Mouse (Mus musculus): ENCODE measurements at regions not wholly inside any gene's neighbourhood (a gene's known extent, or its start where the extent isn't known, plus 50 kb on each side); places are given as distances from the start of the nearest gene placed in this dataset.

- Histone ChIP-seq H3K4me1 (ENCODE audit: control insufficient read depth, insufficient read depth, low read length) (no peaks in the 10 kb centered on the region), H3K27ac (replicated peaks; ENCODE audit: low read depth, low read length) (no peak overlapping the region), H3K4me3 (ENCODE audit: low read depth, low read length) (no peak overlapping the region), H3K4me2 (ENCODE audit: low read depth, low read length) (no peak overlapping the region), H3K36me3 (replicated peaks; ENCODE audit: control insufficient read depth, insufficient read depth, low read depth, low read length) (no peaks in the 10 kb centered on the region), H3K9me3 (replicated peaks; ENCODE audit: control insufficient read depth, low read length) (no peaks in the 10 kb centered on the region), H3K9ac (replicated peaks; ENCODE audit: low read length) (no peak overlapping the region), H3K27me3 (ENCODE audit: control insufficient read depth, insufficient read depth, low read length) (no peaks in the 10 kb centered on the region)
- WGBS, result 93% methylated on average over 4 of the region's 4 CpGs
- no peak for DNase-seq (ENCODE audit: low spot score)
- ATAC-seq (replicated peaks; ENCODE audit: insufficient number of reproducible peaks, low FRiP score, low TSS enrichment, low read depth), result no peak
These were observed 161.4 kb upstream of the Ank start for GRCm38 (mm10) chr15:27305035-27305434.

GRCm38 (mm10) chr15:27308639-27309038 lies 157.8 kb upstream of the Ank start:
- Histone ChIP-seq H3K4me2 (ENCODE audit: low read depth, low read length) (no peak overlapping the region), H3K27me3 (ENCODE audit: control insufficient read depth, insufficient read depth, low read length) (no peaks in the 10 kb centered on the region), H3K9me3 (replicated peaks; ENCODE audit: control insufficient read depth, low read length) (no peaks in the 10 kb centered on the region), H3K36me3 (replicated peaks; ENCODE audit: control insufficient read depth, insufficient read depth, low read depth, low read length) (no peaks in the 10 kb centered on the region), H3K4me1 (ENCODE audit: control insufficient read depth, insufficient read depth, low read length) (no peaks in the 10 kb centered on the region), H3K9ac (replicated peaks; ENCODE audit: low read length) (no peak overlapping the region), H3K27ac (replicated peaks; ENCODE audit: low read depth, low read length) (no peak overlapping the region), H3K4me3 (ENCODE audit: low read depth, low read length) (no peak overlapping the region)
- no peak for ATAC-seq (replicated peaks; ENCODE audit: insufficient number of reproducible peaks, low FRiP score, low TSS enrichment, low read depth)
- 57% methylated on average over 4 of the region's 4 CpGs for WGBS
- DNase-seq (ENCODE audit: low spot score), result peak; percentile 11

- no peak for ATAC-seq (replicated peaks; ENCODE audit: insufficient number of reproducible peaks, low FRiP score, low TSS enrichment, low read depth)
- 51% methylated on average over 4 of the region's 4 CpGs for WGBS
These were observed 150.3 kb upstream of the Ank start for GRCm38 (mm10) chr15:27315964-27316745.

DNA sequence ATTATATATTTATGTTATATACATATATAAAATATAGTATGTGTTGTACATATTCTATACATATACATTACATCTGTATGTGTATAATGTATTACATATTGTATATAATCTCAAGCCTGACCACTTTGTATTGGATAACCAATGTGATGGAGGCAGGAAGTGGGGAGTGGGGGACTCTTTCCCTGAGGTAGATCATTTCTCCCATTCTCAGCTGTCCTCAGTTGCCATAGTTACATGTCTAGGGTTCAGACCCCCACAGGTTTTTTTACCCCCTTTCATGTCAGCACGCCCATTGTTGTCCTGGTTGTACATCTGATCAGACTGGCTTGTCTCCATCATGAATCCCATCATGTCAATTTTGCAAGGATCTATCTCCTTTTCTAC lies 149.7 kb upstream of the Ank start:
- H3K36me3 ChIP-seq (replicated peaks; ENCODE audit: control insufficient read depth, insufficient read depth, low read depth, low read length), result no peaks in the 10 kb centered on the region
- no peak for ATAC-seq (replicated peaks; ENCODE audit: insufficient number of reproducible peaks, low FRiP score, low TSS enrichment, low read depth)
- no peak overlapping the region for H3K4me2 ChIP-seq (ENCODE audit: low read depth, low read length)
- H3K9me3 ChIP-seq (replicated peaks; ENCODE audit: control insufficient read depth, low read length), result no peaks in the 10 kb centered on the region
- no peak overlapping the region for H3K9ac ChIP-seq (replicated peaks; ENCODE audit: low read length)
- no peak overlapping the region for H3K4me3 ChIP-seq (ENCODE audit: low read depth, low read length)
- H3K27ac ChIP-seq (replicated peaks; ENCODE audit: low read depth, low read length), result no peak overlapping the region
- WGBS, result 81% methylated on average over 1 of the region's 1 CpGs
- no peak for DNase-seq (ENCODE audit: low spot score)
- H3K27me3 ChIP-seq (ENCODE audit: control insufficient read depth, insufficient read depth, low read length), result no peaks in the 10 kb centered on the region
- no peaks in the 10 kb centered on the region for H3K4me1 ChIP-seq (ENCODE audit: control insufficient read depth, insufficient read depth, low read length)

More at GRCm38 (mm10) chr15:27315964-27316745, 150.3 kb upstream of the Ank start:
- Histone ChIP-seq H3K4me3 (ENCODE audit: low read depth, low read length) (no peak overlapping the region), H3K36me3 (replicated peaks; ENCODE audit: control insufficient read depth, insufficient read depth, low read depth, low read length) (no peaks in the 10 kb centered on the region), H3K4me2 (ENCODE audit: low read depth, low read length) (no peak overlapping the region), H3K27me3 (ENCODE audit: control insufficient read depth, insufficient read depth, low read length) (no peaks in the 10 kb centered on the region), H3K9me3 (replicated peaks; ENCODE audit: control insufficient read depth, low read length) (no peaks in the 10 kb centered on the region), H3K27ac (replicated peaks; ENCODE audit: low read depth, low read length) (no peak overlapping the region), H3K9ac (replicated peaks; ENCODE audit: low read length) (no peak overlapping the region), H3K4me1 (ENCODE audit: control insufficient read depth, insufficient read depth, low read length) (no peaks in the 10 kb centered on the region)
- DNase-seq (ENCODE audit: low spot score), result peak; percentile 76

DNA sequence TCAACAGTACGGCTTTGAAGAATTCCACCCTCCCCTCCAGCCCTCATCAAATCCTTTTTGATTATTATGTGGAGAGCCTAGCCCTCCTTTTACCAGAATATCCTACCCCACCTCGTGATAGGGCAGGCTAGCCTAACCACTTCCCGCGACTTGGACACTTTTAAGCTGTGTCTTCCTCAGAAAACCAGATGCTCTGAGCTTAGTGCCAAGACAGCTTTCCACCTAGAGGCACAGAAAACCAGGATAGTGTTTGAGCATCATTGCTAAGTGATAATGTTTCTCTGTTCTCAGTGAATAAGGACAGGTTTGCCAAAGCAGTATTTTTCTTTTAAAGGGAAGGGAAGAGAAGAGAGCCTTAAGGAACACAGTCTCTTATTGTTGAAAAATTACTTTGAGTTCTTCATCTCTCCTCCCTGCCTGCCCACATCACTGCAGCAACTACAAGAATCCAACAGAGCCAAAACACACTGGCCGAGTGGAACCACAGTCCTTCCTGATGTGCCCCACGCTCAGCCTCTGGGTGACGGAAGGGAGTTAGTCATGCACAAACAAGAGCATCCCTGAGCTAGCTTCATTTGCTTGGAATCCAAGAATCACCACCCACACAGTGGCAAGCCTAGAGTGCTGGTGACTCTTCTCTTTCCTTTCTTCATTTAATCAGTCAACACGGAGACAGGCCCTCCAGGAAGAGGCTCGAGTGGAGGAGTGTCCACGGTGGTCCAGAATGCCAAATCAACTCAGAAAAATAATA lies 144.4 kb upstream of the Ank start:
- H3K4me1 ChIP-seq (ENCODE audit: control insufficient read depth, insufficient read depth, low read length), result no peaks in the 10 kb centered on the region
- no peak for ATAC-seq (replicated peaks; ENCODE audit: insufficient number of reproducible peaks, low FRiP score, low TSS enrichment, low read depth)
- H3K9ac ChIP-seq (replicated peaks; ENCODE audit: low read length), result no peak overlapping the region
- no peak for DNase-seq (ENCODE audit: low spot score)
- no peaks in the 10 kb centered on the region for H3K9me3 ChIP-seq (replicated peaks; ENCODE audit: control insufficient read depth, low read length)
- H3K27ac ChIP-seq (replicated peaks; ENCODE audit: low read depth, low read length), result no peak overlapping the region
- no peak overlapping the region for H3K4me3 ChIP-seq (ENCODE audit: low read depth, low read length)
- WGBS, result 82% methylated on average over 10 of the region's 10 CpGs
- no peak overlapping the region for H3K4me2 ChIP-seq (ENCODE audit: low read depth, low read length)
- no peaks in the 10 kb centered on the region for H3K27me3 ChIP-seq (ENCODE audit: control insufficient read depth, insufficient read depth, low read length)
- H3K36me3 ChIP-seq (replicated peaks; ENCODE audit: control insufficient read depth, insufficient read depth, low read depth, low read length), result no peaks in the 10 kb centered on the region

DNA sequence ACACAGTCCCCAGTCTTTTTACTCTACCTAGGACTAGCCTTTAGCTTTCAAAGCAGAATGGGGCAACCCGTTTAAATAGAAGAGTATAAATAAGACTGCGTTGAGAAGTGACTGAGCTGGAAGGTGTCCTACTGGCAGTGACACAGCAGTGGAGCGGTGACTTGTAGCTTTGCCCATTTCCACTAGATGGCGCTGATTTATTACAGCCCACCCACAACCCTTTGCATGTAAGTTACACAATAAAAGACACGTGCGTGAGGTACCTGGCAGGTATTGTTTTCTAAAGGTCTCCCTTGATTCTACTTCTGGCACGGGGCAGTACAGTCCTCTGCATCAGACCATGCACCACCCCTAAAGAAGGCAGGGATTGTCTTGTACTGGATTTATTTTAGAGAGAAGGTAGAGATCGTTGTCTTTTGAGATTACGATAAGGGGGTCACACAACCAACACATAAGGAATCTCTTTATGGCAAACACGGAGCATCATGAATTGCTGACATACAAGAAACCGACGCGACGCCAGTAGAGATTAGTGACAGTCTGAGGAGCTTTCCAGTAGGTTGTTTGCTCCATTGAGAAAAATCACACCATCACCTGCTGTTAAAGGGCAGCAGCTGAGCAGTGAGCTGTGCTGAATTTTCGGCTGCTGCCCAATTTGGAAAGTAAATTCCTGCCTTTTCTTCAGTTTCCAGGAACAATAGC lies 140.5 kb upstream of the Ank start:
- Histone ChIP-seq H3K36me3 (replicated peaks; ENCODE audit: control insufficient read depth, insufficient read depth, low read depth, low read length) (no peaks in the 10 kb centered on the region), H3K9me3 (replicated peaks; ENCODE audit: control insufficient read depth, low read length) (no peaks in the 10 kb centered on the region), H3K4me1 (ENCODE audit: control insufficient read depth, insufficient read depth, low read length) (no peaks in the 10 kb centered on the region), H3K9ac (replicated peaks; ENCODE audit: low read length) (no peak overlapping the region), H3K27me3 (ENCODE audit: control insufficient read depth, insufficient read depth, low read length) (no peaks in the 10 kb centered on the region), H3K27ac (replicated peaks; ENCODE audit: low read depth, low read length) (no peak overlapping the region), H3K4me3 (ENCODE audit: low read depth, low read length) (no peak overlapping the region), H3K4me2 (ENCODE audit: low read depth, low read length) (no peak overlapping the region)
- peak; percentile 80 for DNase-seq (ENCODE audit: low spot score)
- peak; percentile 82 for ATAC-seq (replicated peaks; ENCODE audit: insufficient number of reproducible peaks, low FRiP score, low TSS enrichment, low read depth)
- 24% methylated on average over 15 of the region's 15 CpGs for WGBS

GRCm38 (mm10) chr15:27326549-27326876 lies 140.0 kb upstream of the Ank start:
- 72% methylated on average over 5 of the region's 5 CpGs for WGBS
- no peaks in the 10 kb centered on the region for H3K36me3 ChIP-seq (replicated peaks; ENCODE audit: control insufficient read depth, insufficient read depth, low read depth, low read length)
- no peak for DNase-seq (ENCODE audit: low spot score)
- H3K4me1 ChIP-seq (ENCODE audit: control insufficient read depth, insufficient read depth, low read length), result no peaks in the 10 kb centered on the region
- no peak overlapping the region for H3K9ac ChIP-seq (replicated peaks; ENCODE audit: low read length)
- no peak overlapping the region for H3K4me3 ChIP-seq (ENCODE audit: low read depth, low read length)
- H3K4me2 ChIP-seq (ENCODE audit: low read depth, low read length), result no peak overlapping the region
- no peaks in the 10 kb centered on the region for H3K27me3 ChIP-seq (ENCODE audit: control insufficient read depth, insufficient read depth, low read length)
- no peak overlapping the region for H3K27ac ChIP-seq (replicated peaks; ENCODE audit: low read depth, low read length)
- H3K9me3 ChIP-seq (replicated peaks; ENCODE audit: control insufficient read depth, low read length), result no peaks in the 10 kb centered on the region
- ATAC-seq (replicated peaks; ENCODE audit: insufficient number of reproducible peaks, low FRiP score, low TSS enrichment, low read depth), result no peak

DNA sequence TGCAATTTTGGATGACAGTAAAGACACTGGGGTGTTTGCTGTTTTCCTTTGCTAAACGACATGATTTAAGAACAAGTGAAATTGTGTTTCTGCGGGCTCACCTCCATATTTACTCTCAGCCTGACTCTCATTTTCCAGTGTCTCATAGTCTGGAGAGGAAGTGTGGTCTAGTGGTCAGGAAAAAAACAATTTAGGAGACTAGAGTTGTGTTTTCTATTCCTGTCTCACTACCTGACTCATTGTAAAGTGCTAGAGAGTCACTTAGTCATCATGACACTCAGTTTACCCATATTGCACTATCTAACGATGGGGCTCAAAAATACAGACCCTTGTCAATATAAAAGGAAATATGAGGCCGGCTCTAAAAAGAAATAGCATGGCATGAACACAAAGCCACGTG lies 138.7 kb upstream of the Ank start:
- no peaks in the 10 kb centered on the region for H3K4me1 ChIP-seq (ENCODE audit: control insufficient read depth, insufficient read depth, low read length)
- no peak for ATAC-seq (replicated peaks; ENCODE audit: insufficient number of reproducible peaks, low FRiP score, low TSS enrichment, low read depth)
- H3K4me2 ChIP-seq (ENCODE audit: low read depth, low read length), result no peak overlapping the region
- no peaks in the 10 kb centered on the region for H3K36me3 ChIP-seq (replicated peaks; ENCODE audit: control insufficient read depth, insufficient read depth, low read depth, low read length)
- no peaks in the 10 kb centered on the region for H3K27me3 ChIP-seq (ENCODE audit: control insufficient read depth, insufficient read depth, low read length)
- H3K4me3 ChIP-seq (ENCODE audit: low read depth, low read length), result no peak overlapping the region
- no peak overlapping the region for H3K9ac ChIP-seq (replicated peaks; ENCODE audit: low read length)
- H3K9me3 ChIP-seq (replicated peaks; ENCODE audit: control insufficient read depth, low read length), result no peaks in the 10 kb centered on the region
- H3K27ac ChIP-seq (replicated peaks; ENCODE audit: low read depth, low read length), result no peak overlapping the region
- no peak for DNase-seq (ENCODE audit: low spot score)
- WGBS, result 87% methylated on average over 5 of the region's 5 CpGs

Measured in embryonic facial prominence, embryonic 11.5 days (tissue).